Mouse (Mus musculus) testis, adult 2 months (tissue): Measurements from ENCODE around the gene Ift52.

Experiments used
- CTCF ChIP-seq: fragments of 200-500 bp; IDR thresholded peaks from 2 replicates; pipeline ENCODE4 v1.5.1; 2012; ENCODE audit warnings: low read depth, mild to moderate bottlenecking, inconsistent platforms, low read length, moderate library complexity; ENCODE audit not compliant: control insufficient read depth, insufficient read depth, insufficient replicate concordance
- POLR2A ChIP-seq: fragments of 200-500 bp; IDR thresholded peaks from 2 replicates; pipeline ENCODE4 v1.6.1; 2012; ENCODE audit warnings: low read depth, mild to moderate bottlenecking, inconsistent platforms, low read length, moderate library complexity; ENCODE audit not compliant: control insufficient read depth

DNA sequence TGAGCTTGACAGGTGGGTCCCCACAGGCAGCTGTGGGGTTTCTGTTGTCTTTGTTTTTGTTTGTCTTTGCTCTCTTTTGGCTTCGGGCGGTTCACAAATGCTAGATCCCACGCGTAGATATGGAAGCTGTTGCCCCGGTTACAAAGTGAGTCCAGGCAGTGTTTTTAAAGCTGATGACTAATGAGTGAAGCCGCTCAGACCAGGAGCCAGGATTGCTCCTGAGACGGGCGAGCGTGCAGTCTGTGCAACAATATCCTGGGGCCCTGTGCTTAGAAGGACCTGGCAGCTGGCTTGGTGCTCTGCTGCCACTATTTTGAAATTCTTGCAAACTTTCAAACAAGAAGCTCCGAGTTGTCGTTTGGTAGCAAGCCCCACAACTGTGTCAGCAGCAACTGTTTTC lies 43.5 kb upstream of the Ift52 start:
- no peak for TF ChIP-seq CTCF
- no peak for TF ChIP-seq POLR2A
